ENCODE assay signal across 15 mouse cellular contexts in genomic region chr11:51494178-51494577, GRCm38 (mm10).
A peak's percentile ranks its signal among the peaks of the same experiment; 100 is the strongest.
DNase-seq lines count a peak whose midpoint lies in the region; ATAC-seq and TF ChIP-seq lines count a peak whose summit lies in the region.
"Had no signal": no experiment of that assay in that cellular context is flagged by ENCODE, and none has a peak within 500 bp of the region (broad histone marks: within the 10 kb centered on the region; RNA-seq: fewer than 3 reads in every experiment).

No protein-coding gene starts in this region.

- intact Hi-C loops in gastrocnemius, adult 2 months (cut with DNase I): no loop called here
- intact Hi-C loops in gastrocnemius, postnatal 36 days (cut with DNase I): no loop called here

- no peak overlapping the region for H3K9ac ChIP-seq in liver, embryonic 13.5 days
- H3K9ac ChIP-seq in liver, embryonic 11.5 days (ENCODE audit: low read depth, low read length): no peak overlapping the region
- H3K9ac ChIP-seq: hindbrain, embryonic 12.5 days had no signal

- H3K27me3 ChIP-seq in liver, embryonic 13.5 days: no peaks in the 10 kb centered on the region
- no peaks in the 10 kb centered on the region for H3K27me3 ChIP-seq in liver, embryonic 11.5 days (replicated peaks; ENCODE audit: control insufficient read depth, insufficient read depth, low read length)
- H3K27me3 ChIP-seq: hindbrain, embryonic 12.5 days had no signal

- no peak overlapping the region for H3K4me3 ChIP-seq in gastrocnemius, adult 2 months
- no peak overlapping the region for H3K4me3 ChIP-seq in liver, embryonic 13.5 days (replicated peaks)
- H3K4me3 ChIP-seq in liver, embryonic 11.5 days (ENCODE audit: low read depth, low read length): no peak overlapping the region
- H3K4me3 ChIP-seq: hindbrain, embryonic 12.5 days had no signal

- ATAC-seq in liver, embryonic 13.5 days (ENCODE audit: low read depth): 0 out of 2 replicates have a peak, but pooled peaks have one; percentile 36
- ATAC-seq in liver, embryonic 11.5 days (replicated peaks; ENCODE audit: low FRiP score): no peak
- ATAC-seq: forebrain, embryonic 14.5 days had no signal

- DNase-seq in gastrocnemius, adult 2 months: peak; percentile 37
- DNase-seq in gastrocnemius, postnatal 36 days: no peak
- no peak for DNase-seq in liver, embryonic 13.5 days
- no peak for DNase-seq in liver, embryonic 11.5 days (ENCODE audit: low spot score)
- DNase-seq in adrenal gland, postnatal 25 days: peak; percentile 13
- peak; percentile 22 for DNase-seq in thymus, postnatal 14 days
- DNase-seq in heart, postnatal 4 days: no peak
- no peak for DNase-seq in spleen, postnatal 36 days (ENCODE audit: low spot score in 2 of 2)
- DNase-seq: B cell, adult 2 months; kidney, adult 11 months; kidney, postnatal 10 days; midbrain, embryonic 14.5 days; right cerebral cortex, postnatal 4 days had no signal

- peaks cover 16% of the 10 kb centered on the region for H3K4me1 ChIP-seq in liver, embryonic 13.5 days (replicated peaks)
- no peaks in the 10 kb centered on the region for H3K4me1 ChIP-seq in liver, embryonic 11.5 days (replicated peaks; ENCODE audit: control insufficient read depth, insufficient read depth, low read length)
- H3K4me1 ChIP-seq: hindbrain, embryonic 12.5 days had no signal

- H3K36me3 ChIP-seq in liver, embryonic 13.5 days: no peaks in the 10 kb centered on the region
- no peaks in the 10 kb centered on the region for H3K36me3 ChIP-seq in liver, embryonic 11.5 days (ENCODE audit: control insufficient read depth, insufficient read depth, low read length)
- H3K36me3 ChIP-seq: hindbrain, embryonic 12.5 days had no signal

- TF ChIP-seq CTCF in gastrocnemius, adult 2 months (IDR thresholded peaks at IDR 0.05): no peak

- 47% methylated on average over 5 of the region's 5 CpGs for WGBS in liver, embryonic 13.5 days (ENCODE audit: insufficient replicate concordance)
- WGBS in liver, embryonic 11.5 days: 49% methylated on average over 5 of the region's 5 CpGs

- peak overlapping the region; percentile 24; the same call in 1 of the 2 replicates for H3K4me2 ChIP-seq in liver, embryonic 13.5 days
- no peak overlapping the region for H3K4me2 ChIP-seq in liver, embryonic 11.5 days
- H3K4me2 ChIP-seq: hindbrain, embryonic 12.5 days had no signal

- no peaks in the 10 kb centered on the region for H3K9me3 ChIP-seq in liver, embryonic 13.5 days (replicated peaks)
- no peaks in the 10 kb centered on the region for H3K9me3 ChIP-seq in liver, embryonic 11.5 days (ENCODE audit: control insufficient read depth, low read length)

- no peak overlapping the region for H3K27ac ChIP-seq in gastrocnemius, adult 2 months
- H3K27ac ChIP-seq in liver, embryonic 13.5 days: no peak overlapping the region; the same call in 1 of the 2 replicates
- no peak overlapping the region for H3K27ac ChIP-seq in liver, embryonic 11.5 days (ENCODE audit: low read depth, low read length)
- H3K27ac ChIP-seq: hindbrain, embryonic 12.5 days had no signal

Comparison
In these comparisons a context has a peak if more than half of its experiments do, and no peak if none do; other contexts are left out.
1. DNase-seq: peak in gastrocnemius, adult 2 months (single experiment), adrenal gland, postnatal 25 days (single experiment) and thymus, postnatal 14 days (single experiment); none in gastrocnemius, postnatal 36 days (0 of 2), liver, embryonic 13.5 days (single experiment), liver, embryonic 11.5 days (single experiment), heart, postnatal 4 days (single experiment) and spleen, postnatal 36 days (0 of 2).